Mouse (Mus musculus): ENCODE measurements around the gene Hectd4. TPM values are rescaled to one million over a fixed set of nuclear protein-coding genes. Genes with fewer than 3 reads are reported as not detected.
"Not testable (repeated sequence)": the region's sequence is repeated elsewhere in the genome, so short reads cannot be mapped to it uniquely, and the experiment has no call there.

Hectd4 gene
- polyA plus RNA-seq, 1 experiment from 2014 or later = 19.0 TPM

DNA sequence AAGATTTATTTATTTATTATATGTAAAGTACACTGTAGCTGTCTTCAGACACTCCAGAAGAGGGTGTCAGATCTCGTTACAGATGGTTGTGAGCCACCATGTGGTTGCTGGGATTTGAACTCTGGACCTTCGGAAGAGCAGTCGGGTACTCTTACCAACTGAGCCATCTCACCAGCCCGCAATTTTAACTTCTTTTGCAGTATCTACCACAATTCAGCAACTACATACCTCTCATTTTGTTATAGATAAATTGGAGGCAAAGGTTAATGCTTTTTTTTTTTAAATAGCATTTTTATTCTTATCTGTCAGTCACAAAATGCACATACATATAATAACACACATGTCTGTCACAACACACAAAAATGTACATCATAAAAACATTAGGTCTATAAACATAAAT, 4.0 kb downstream of the Hectd4 start:
- H3K4me3 ChIP-seq; H3K9me3 ChIP-seq; H3K27me3 ChIP-seq; H3K9ac ChIP-seq; H3K36me3 ChIP-seq; H3K4me2 ChIP-seq; H3K27ac ChIP-seq (replicated peaks); ATAC-seq (ENCODE audit: low FRiP score, low read depth): not testable (repeated sequence)
- 86% methylated on average over 4 of the region's 4 CpGs for WGBS
- peaks cover 28% of the 10 kb centered on the region for H3K4me1 ChIP-seq (replicated peaks)

- Histone ChIP-seq H3K9ac (no peak overlapping the region), H3K4me1 (replicated peaks) (peaks cover 28% of the 10 kb centered on the region), H3K27me3 (no peaks in the 10 kb centered on the region), H3K9me3 (no peaks in the 10 kb centered on the region), H3K36me3 (no peaks in the 10 kb centered on the region), H3K27ac (replicated peaks) (no peak overlapping the region), H3K4me3 (no peak overlapping the region), H3K4me2 (no peak overlapping the region)
- ATAC-seq (ENCODE audit: low FRiP score, low read depth) = no peak
- 88% methylated on average over 3 of the region's 3 CpGs for WGBS
Observed at GRCm38 (mm10) chr5:121224856-121225255, 4.8 kb downstream of the Hectd4 start.

- H3K9ac ChIP-seq = no peak overlapping the region
- H3K27me3 ChIP-seq = no peaks in the 10 kb centered on the region
- H3K4me3 ChIP-seq = no peak overlapping the region
- H3K36me3 ChIP-seq = no peaks in the 10 kb centered on the region
- WGBS = 87% methylated on average over 2 of the region's 2 CpGs
- H3K4me2 ChIP-seq = no peak overlapping the region
- H3K9me3 ChIP-seq = no peaks in the 10 kb centered on the region
- ATAC-seq (ENCODE audit: low FRiP score, low read depth) = no peak
- H3K4me1 ChIP-seq (replicated peaks) = peaks cover 28% of the 10 kb centered on the region
- no peak overlapping the region for H3K27ac ChIP-seq (replicated peaks)
Observed at GRCm38 (mm10) chr5:121225854-121226253, 5.8 kb downstream of the Hectd4 start.

GRCm38 (mm10) chr5:121226406-121226805, 6.4 kb downstream of the Hectd4 start:
- H3K4me3 ChIP-seq = no peak overlapping the region
- no peak overlapping the region for H3K4me2 ChIP-seq
- H3K4me1 ChIP-seq (replicated peaks) = peaks cover 28% of the 10 kb centered on the region
- H3K27ac ChIP-seq (replicated peaks) = no peak overlapping the region
- H3K36me3 ChIP-seq = no peaks in the 10 kb centered on the region
- WGBS = 62% methylated on average over 3 of the region's 3 CpGs
- ATAC-seq (ENCODE audit: low FRiP score, low read depth) = no peak
- H3K9me3 ChIP-seq = no peaks in the 10 kb centered on the region
- H3K27me3 ChIP-seq = no peaks in the 10 kb centered on the region
- no peak overlapping the region for H3K9ac ChIP-seq

DNA sequence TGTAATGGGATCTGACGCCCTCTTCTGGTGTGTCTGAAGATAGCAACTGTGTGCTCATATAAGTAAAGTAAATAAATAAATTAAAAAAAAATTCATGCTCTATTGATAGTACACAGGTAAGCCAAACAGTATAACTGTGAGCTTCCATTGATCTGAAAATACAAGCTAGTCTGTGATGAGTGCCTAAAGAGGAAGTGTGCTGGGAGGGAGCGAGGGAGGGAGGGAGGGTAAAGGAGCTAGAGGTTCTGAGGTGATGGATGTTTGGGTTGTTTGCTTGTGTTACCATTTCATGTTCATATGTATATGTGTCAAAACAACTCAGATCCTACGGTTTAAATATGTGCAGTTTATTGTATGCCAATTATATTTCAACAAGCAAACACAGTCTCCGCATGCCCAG, 6.8 kb downstream of the Hectd4 start:
- Histone ChIP-seq H3K4me2 (no peak overlapping the region), H3K9ac (no peak overlapping the region), H3K27ac (replicated peaks) (no peak overlapping the region), H3K27me3 (no peaks in the 10 kb centered on the region), H3K4me3 (no peak overlapping the region), H3K36me3 (no peaks in the 10 kb centered on the region), H3K4me1 (replicated peaks) (peaks cover 25% of the 10 kb centered on the region), H3K9me3 (no peaks in the 10 kb centered on the region)
- no peak for ATAC-seq (ENCODE audit: low FRiP score, low read depth)
- 89% methylated on average over 4 of the region's 4 CpGs for WGBS

GRCm38 (mm10) chr5:121227330-121227729, 7.3 kb downstream of the Hectd4 start:
- H3K9me3 ChIP-seq; H3K4me2 ChIP-seq; ATAC-seq (ENCODE audit: low FRiP score, low read depth); H3K27me3 ChIP-seq; H3K9ac ChIP-seq; H3K27ac ChIP-seq (replicated peaks); H3K36me3 ChIP-seq; H3K4me3 ChIP-seq: not testable (repeated sequence)
- peaks cover 20% of the 10 kb centered on the region for H3K4me1 ChIP-seq (replicated peaks)
- WGBS = 96% methylated on average over 1 of the region's 1 CpGs

DNA sequence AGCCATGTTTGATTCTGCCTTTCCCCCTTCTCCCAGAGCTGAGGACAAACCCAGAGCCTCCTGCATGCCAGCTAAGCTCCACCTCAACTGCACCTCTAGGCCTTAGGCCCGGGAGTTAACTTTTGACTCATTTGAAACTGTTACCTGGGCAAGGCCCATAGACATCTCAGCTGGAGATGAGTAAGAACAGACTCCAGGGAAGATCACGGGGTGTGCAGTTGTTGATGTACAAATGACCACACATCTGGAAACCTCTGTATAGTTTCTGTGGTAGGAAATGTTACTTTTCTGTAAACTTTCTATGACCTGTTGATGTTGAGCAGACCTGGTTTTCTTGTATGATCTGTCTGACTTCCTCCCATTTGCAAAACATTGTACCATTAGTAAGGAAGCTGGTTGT, 9.2 kb downstream of the Hectd4 start:
- no peak overlapping the region for H3K4me2 ChIP-seq
- 95% methylated on average over 2 of the region's 2 CpGs for WGBS
- H3K36me3 ChIP-seq = no peaks in the 10 kb centered on the region
- no peak overlapping the region for H3K9ac ChIP-seq
- ATAC-seq (ENCODE audit: low FRiP score, low read depth) = no peak
- H3K27me3 ChIP-seq = no peaks in the 10 kb centered on the region
- H3K4me3 ChIP-seq = no peak overlapping the region
- peaks cover 12% of the 10 kb centered on the region; the same call in 1 of the 2 replicates for H3K4me1 ChIP-seq (replicated peaks)
- no peak overlapping the region for H3K27ac ChIP-seq (replicated peaks)
- H3K9me3 ChIP-seq = no peaks in the 10 kb centered on the region

GRCm38 (mm10) chr5:121230811-121231210, 10.8 kb downstream of the Hectd4 start:
- 93% methylated on average over 9 of the region's 9 CpGs for WGBS
- H3K27ac ChIP-seq (replicated peaks) = no peak overlapping the region
- no peaks in the 10 kb centered on the region for H3K9me3 ChIP-seq
- no peak overlapping the region for H3K4me2 ChIP-seq
- no peaks in the 10 kb centered on the region for H3K36me3 ChIP-seq
- ATAC-seq (ENCODE audit: low FRiP score, low read depth) = no peak
- H3K4me3 ChIP-seq = no peak overlapping the region
- H3K9ac ChIP-seq = no peak overlapping the region
- no peaks in the 10 kb centered on the region for H3K27me3 ChIP-seq
- peaks cover 7% of the 10 kb centered on the region; the same call in 1 of the 2 replicates for H3K4me1 ChIP-seq (replicated peaks)

- Histone ChIP-seq H3K27ac (replicated peaks) (no peak overlapping the region), H3K4me3 (no peak overlapping the region), H3K36me3 (no peaks in the 10 kb centered on the region), H3K9ac (no peak overlapping the region), H3K27me3 (no peaks in the 10 kb centered on the region), H3K4me2 (no peak overlapping the region), H3K9me3 (no peaks in the 10 kb centered on the region), H3K4me1 (replicated peaks) (no peaks in the 10 kb centered on the region)
- 96% methylated on average over 1 of the region's 1 CpGs for WGBS
- ATAC-seq (ENCODE audit: low FRiP score, low read depth) = no peak
Observed at GRCm38 (mm10) chr5:121232789-121233188, 12.8 kb downstream of the Hectd4 start.

- Histone ChIP-seq H3K4me2 (no peak overlapping the region), H3K27ac (replicated peaks) (no peak overlapping the region), H3K27me3 (no peaks in the 10 kb centered on the region), H3K36me3 (no peaks in the 10 kb centered on the region), H3K9ac (no peak overlapping the region), H3K4me1 (replicated peaks) (no peaks in the 10 kb centered on the region), H3K9me3 (no peaks in the 10 kb centered on the region), H3K4me3 (no peak overlapping the region)
- no peak for ATAC-seq (ENCODE audit: low FRiP score, low read depth)
- WGBS = 96% methylated on average over 2 of the region's 2 CpGs
Observed at GRCm38 (mm10) chr5:121233726-121234125, 13.7 kb downstream of the Hectd4 start.

DNA sequence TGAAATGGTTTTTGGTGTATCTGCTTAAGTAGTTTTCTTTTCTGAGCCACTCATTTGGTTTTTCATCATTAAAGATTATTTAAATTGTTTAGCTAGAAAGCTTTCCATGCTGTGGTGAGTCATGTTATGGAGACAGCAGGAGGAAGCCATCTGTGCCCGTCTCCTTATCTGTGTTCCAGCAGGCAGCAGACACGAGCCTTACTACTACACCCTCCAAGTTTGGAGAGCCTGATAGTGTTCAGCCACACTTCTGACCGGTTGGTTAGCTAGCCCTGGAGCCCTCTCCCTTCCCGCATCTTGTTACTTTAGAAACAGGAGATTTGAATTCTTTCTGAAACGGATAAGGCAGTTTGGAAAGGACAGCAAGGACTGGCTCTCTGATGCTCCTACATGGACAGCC, 16.2 kb downstream of the Hectd4 start:
- Histone ChIP-seq H3K27ac (replicated peaks) (no peak overlapping the region), H3K4me2 (no peak overlapping the region), H3K4me3 (no peak overlapping the region), H3K27me3 (no peaks in the 10 kb centered on the region), H3K9me3 (no peaks in the 10 kb centered on the region), H3K4me1 (replicated peaks) (0 out of 2 replicates have a peak, but pooled peaks cover 4% of the 10 kb centered on the region), H3K36me3 (no peaks in the 10 kb centered on the region), H3K9ac (no peak overlapping the region)
- WGBS = 84% methylated on average over 5 of the region's 5 CpGs
- ATAC-seq (ENCODE audit: low FRiP score, low read depth) = no peak

GRCm38 (mm10) chr5:121238208-121238607, 18.2 kb downstream of the Hectd4 start:
- Histone ChIP-seq H3K9ac (no peak overlapping the region), H3K27ac (replicated peaks) (no peak overlapping the region), H3K36me3 (no peaks in the 10 kb centered on the region), H3K4me2 (no peak overlapping the region), H3K4me1 (replicated peaks) (0 out of 2 replicates have a peak, but pooled peaks cover 4% of the 10 kb centered on the region), H3K27me3 (no peaks in the 10 kb centered on the region), H3K4me3 (no peak overlapping the region), H3K9me3 (no peaks in the 10 kb centered on the region)
- no peak for ATAC-seq (ENCODE audit: low FRiP score, low read depth)
- 66% methylated on average over 2 of the region's 2 CpGs for WGBS

DNA sequence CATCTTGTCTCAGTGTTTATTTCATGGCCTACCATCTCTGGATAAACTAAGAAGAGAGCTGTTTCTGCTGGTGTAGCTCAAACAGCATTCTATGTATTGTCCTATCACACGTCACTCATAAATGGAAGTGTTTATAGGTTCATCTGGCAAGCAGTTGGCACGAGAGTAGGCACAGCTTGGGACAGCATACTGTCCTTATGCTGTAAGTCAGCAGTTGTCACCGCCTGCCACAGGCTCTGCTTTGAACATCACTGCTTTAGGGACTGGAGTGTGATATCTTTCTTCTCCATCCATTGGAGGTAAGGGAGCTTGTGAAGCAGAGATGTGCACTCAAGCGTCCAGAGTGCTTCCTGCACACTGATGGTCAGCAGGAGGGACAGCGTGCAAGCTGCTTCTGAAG, 19.8 kb downstream of the Hectd4 start:
- Histone ChIP-seq H3K9ac (no peak overlapping the region), H3K36me3 (no peaks in the 10 kb centered on the region), H3K9me3 (no peaks in the 10 kb centered on the region), H3K27ac (replicated peaks) (no peak overlapping the region), H3K27me3 (no peaks in the 10 kb centered on the region), H3K4me3 (no peak overlapping the region), H3K4me2 (no peak overlapping the region), H3K4me1 (replicated peaks) (peaks cover 4% of the 10 kb centered on the region; the same call in 1 of the 2 replicates)
- ATAC-seq (ENCODE audit: low FRiP score, low read depth) = no peak
- 71% methylated on average over 5 of the region's 5 CpGs for whole genome bisulfite sequencing

All from hindbrain, embryonic 15.5 days (tissue).